Mouse (Mus musculus): ENCODE data around the gene Kif3a.
A peak's percentile ranks its signal among the peaks of the same experiment; 100 is the strongest.

Kif3a gene

GRCm38 (mm10) chr11:53616748-53617558 is 49.8 kb downstream of the Kif3a start:
- DNase-seq (ENCODE audit: low spot score in 2 of 2): no peak

- no peak for DNase-seq (ENCODE audit: low spot score in 2 of 2)
Observed at GRCm38 (mm10) chr11:53617562-53618109, 50.5 kb downstream of the Kif3a start.

GRCm38 (mm10) chr11:53618619-53619198 is 51.5 kb downstream of the Kif3a start, which contains the start of gene Il4:
Gene Il4, minus strand, starts transcription at chr11:53618669.
- DNase-seq (ENCODE audit: low spot score in 2 of 2): no peak

- no peak for DNase-seq (ENCODE audit: low spot score in 2 of 2)
Observed at GRCm38 (mm10) chr11:53619428-53619827, 52.2 kb downstream of the Kif3a start.

GRCm38 (mm10) chr11:53620094-53620493 is 52.9 kb downstream of the Kif3a start:
- no peak for DNase-seq (ENCODE audit: low spot score in 2 of 2)

- DNase-seq (ENCODE audit: low spot score in 2 of 2): no peak
Observed at GRCm38 (mm10) chr11:53621582-53622439, 54.6 kb downstream of the Kif3a start.

- no peak for DNase-seq (ENCODE audit: low spot score in 2 of 2)
Observed at GRCm38 (mm10) chr11:53622440-53622806, 55.2 kb downstream of the Kif3a start.

GRCm38 (mm10) chr11:53623573-53623972 is 56.4 kb downstream of the Kif3a start:
- DNase-seq (ENCODE audit: low spot score in 2 of 2): no peak

GRCm38 (mm10) chr11:53624124-53624523 is 56.9 kb downstream of the Kif3a start:
- DNase-seq (ENCODE audit: low spot score in 2 of 2): no peak

GRCm38 (mm10) chr11:53626802-53627373 is 59.7 kb downstream of the Kif3a start:
- no peak for DNase-seq (ENCODE audit: low spot score in 2 of 2)

- peak; percentile 48 to 68 for DNase-seq (ENCODE audit: low spot score in 2 of 2)
Observed at GRCm38 (mm10) chr11:53627859-53628258, 60.7 kb downstream of the Kif3a start.

GRCm38 (mm10) chr11:53632122-53632733 is 65.0 kb downstream of the Kif3a start:
- DNase-seq (ENCODE audit: low spot score in 2 of 2): no peak

GRCm38 (mm10) chr11:53633644-53634043 is 66.5 kb downstream of the Kif3a start:
- DNase-seq (ENCODE audit: low spot score in 2 of 2): no peak

GRCm38 (mm10) chr11:53634556-53634955 is 67.4 kb downstream of the Kif3a start, which contains the start of gene Il13:
Gene Il13, minus strand, starts transcription at chr11:53634702.
- no peak for DNase-seq (ENCODE audit: low spot score in 2 of 2)

- DNase-seq (ENCODE audit: low spot score in 2 of 2): no peak
Observed at GRCm38 (mm10) chr11:53635590-53636182, 68.5 kb downstream of the Kif3a start.

GRCm38 (mm10) chr11:53636183-53636646 is 69.0 kb downstream of the Kif3a start:
- DNase-seq (ENCODE audit: low spot score in 2 of 2): peak; percentile 8 to 29

GRCm38 (mm10) chr11:53637046-53637802 is 70.0 kb downstream of the Kif3a start:
- no peak for DNase-seq (ENCODE audit: low spot score in 2 of 2)

GRCm38 (mm10) chr11:53637803-53638260 is 70.7 kb downstream of the Kif3a start:
- DNase-seq (ENCODE audit: low spot score in 2 of 2): no peak

GRCm38 (mm10) chr11:53642744-53643279 is 75.6 kb downstream of the Kif3a start:
- no peak for DNase-seq (ENCODE audit: low spot score in 2 of 2)
